Mouse (Mus musculus) fibroblast of lung, adult 2 months (primary cell): ENCODE results near the gene Ppp1r16b.

Experiments
- DNase-seq: peaks from one replicate; pipeline ENCODE4 v3.0.0-alpha.2; 2011; ENCODE audit warnings: low read depth

Ppp1r16b gene

GRCm38 (mm10) chr2:158770126-158770757, 105.0 kb downstream of the Ppp1r16b start:
- DNase-seq, result peak; percentile 68

- no peak for DNase-seq
Measured at GRCm38 (mm10) chr2:158771066-158771763, 106.0 kb downstream of the Ppp1r16b start.

GRCm38 (mm10) chr2:158772808-158773207, 107.6 kb downstream of the Ppp1r16b start:
- no peak for DNase-seq

- DNase-seq, result no peak
Measured at GRCm38 (mm10) chr2:158774886-158775285, 109.7 kb downstream of the Ppp1r16b start.

- DNase-seq, result no peak
Measured at GRCm38 (mm10) chr2:158776716-158777115, 111.5 kb downstream of the Ppp1r16b start.

GRCm38 (mm10) chr2:158777490-158777889, 112.3 kb downstream of the Ppp1r16b start:
- DNase-seq, result no peak

GRCm38 (mm10) chr2:158778349-158778748, 113.2 kb downstream of the Ppp1r16b start:
- no peak for DNase-seq

GRCm38 (mm10) chr2:158781126-158781525, 115.9 kb downstream of the Ppp1r16b start:
- no peak for DNase-seq

- DNase-seq, result no peak
Measured at GRCm38 (mm10) chr2:158786927-158787795, 122.0 kb downstream of the Ppp1r16b start.

GRCm38 (mm10) chr2:158794494-158795004, 129.4 kb downstream of the Ppp1r16b start, which contains the start of gene Dhx35:
Dhx35 (plus strand) TSS chr2:158794807.
- DNase-seq, result peak; percentile 92

- DNase-seq, result no peak
Measured at GRCm38 (mm10) chr2:158795043-158795442, 129.8 kb downstream of the Ppp1r16b start.

GRCm38 (mm10) chr2:158795875-158796274, 130.7 kb downstream of the Ppp1r16b start:
- no peak for DNase-seq

- no peak for DNase-seq
Measured at GRCm38 (mm10) chr2:158799328-158799727, 134.1 kb downstream of the Ppp1r16b start.

- no peak for DNase-seq
Measured at GRCm38 (mm10) chr2:158800788-158801187, 135.6 kb downstream of the Ppp1r16b start.

GRCm38 (mm10) chr2:158803575-158803974, 138.4 kb downstream of the Ppp1r16b start:
- DNase-seq, result no peak

GRCm38 (mm10) chr2:158815686-158816085, 150.5 kb downstream of the Ppp1r16b start:
- DNase-seq, result no peak
